Mouse (Mus musculus) neural tube, embryonic 15.5 days (tissue): ENCODE results near the gene Slco3a1. TPM values are rescaled to one million over a fixed set of nuclear protein-coding genes. Genes with fewer than 3 reads are reported as not detected.

Experiments used
- ATAC-seq: fragments of 200-750 bp; cut with Nextera tagmentation; 2 replicates; pipeline ENCODE4 v1.8.0; 2017; ENCODE audit warnings: mild to moderate bottlenecking, moderate TSS enrichment, moderate library complexity; ENCODE audit not compliant: low FRiP score
- H3K27ac ChIP-seq: fragments of 300-500 bp; sonication (generic); replicated peaks from 2 replicates; pipeline ENCODE4 v1.5.1; 2015; ENCODE audit warnings: mild to moderate bottlenecking, inconsistent platforms
- H3K27me3 ChIP-seq: fragments of 300-500 bp; sonication (generic); replicated peaks from 2 replicates; pipeline ENCODE4 v1.6.1; 2015; ENCODE audit warnings: inconsistent platforms
- H3K36me3 ChIP-seq: fragments of 300-500 bp; sonication (generic); 2 replicates; pipeline ENCODE4 v1.6.1; 2015; ENCODE audit warnings: inconsistent platforms
- H3K4me1 ChIP-seq: fragments of 300-500 bp; sonication (generic); 2 replicates; pipeline ENCODE4 v1.6.1; 2015; ENCODE audit warnings: inconsistent platforms
- H3K4me2 ChIP-seq: fragments of 300-500 bp; sonication (generic); 2 replicates; pipeline ENCODE4 v1.6.1; 2015; ENCODE audit warnings: inconsistent platforms, mild to moderate bottlenecking, moderate library complexity
- H3K4me3 ChIP-seq: fragments of 300-500 bp; sonication (generic); replicated peaks from 2 replicates; pipeline ENCODE4 v1.5.1; 2015; ENCODE audit warnings: mild to moderate bottlenecking, inconsistent platforms
- H3K9ac ChIP-seq: fragments of 300-500 bp; sonication (generic); replicated peaks from 2 replicates; pipeline ENCODE4 v1.6.1; 2015; ENCODE audit warnings: mild to moderate bottlenecking, inconsistent platforms
- H3K9me3 ChIP-seq: fragments of 300-500 bp; sonication (generic); replicated peaks from 2 replicates; pipeline ENCODE4 v1.6.1; 2016; ENCODE audit warnings: inconsistent platforms
- WGBS: fragments of 180-500 bp; shearing (Covaris S2); methylation state at CpG from one replicate; pipeline ENCODE4 v1.1.7; 2015; ENCODE audit warnings: mixed read lengths; 5-methylcytosine and 5-hydroxymethylcytosine counted together
- polyA plus RNA-seq: library from polyadenylated mRNA; unstranded; fragments of >200 nt; fragmentation: Nextera tagmentation; extraction: Ambion mirVana; gene quantifications from 2 replicates; pipeline ENCODE4 v1.2.1, GENCODE M21; 2015

The Slco3a1 gene
- polyA plus RNA-seq = 21.9 and 24.1 TPM in 2 replicates

GRCm38 (mm10) chr7:74554608-74555311 is at the start of gene Slco3a1:
Gene Slco3a1, minus strand, starts transcription at chr7:74554780.
- H3K27me3 ChIP-seq = 0 out of 2 replicates have a peak, but pooled peaks cover 11% of the 10 kb centered on the region
- no peaks in the 10 kb centered on the region for H3K9me3 ChIP-seq
- H3K36me3 ChIP-seq = no peaks in the 10 kb centered on the region
- WGBS = under 1% methylated on average over 45 of the region's 66 CpGs
- peak within 1 kb of the TSS; percentile 75 for H3K9ac ChIP-seq
- H3K4me2 ChIP-seq = peak within 1 kb of the TSS; percentile 71
- H3K4me3 ChIP-seq = peak within 1 kb of the TSS; percentile 78
- ATAC-seq = peak; percentile 91
- peak within 1 kb of the TSS; percentile 89 for H3K27ac ChIP-seq
- H3K4me1 ChIP-seq = peaks cover 46% of the 10 kb centered on the region

- no peak overlapping the region for H3K27ac ChIP-seq
- H3K4me2 ChIP-seq = no peak overlapping the region
- H3K9me3 ChIP-seq = no peaks in the 10 kb centered on the region
- H3K4me1 ChIP-seq = no peaks in the 10 kb centered on the region
- no peaks in the 10 kb centered on the region for H3K27me3 ChIP-seq
- no peak overlapping the region for H3K4me3 ChIP-seq
- no peak overlapping the region for H3K9ac ChIP-seq
- ATAC-seq = no peak
- H3K36me3 ChIP-seq = no peaks in the 10 kb centered on the region
- WGBS = 96% methylated on average over 5 of the region's 5 CpGs
Measured at GRCm38 (mm10) chr7:74600996-74601395, 46.4 kb upstream of the Slco3a1 start.

GRCm38 (mm10) chr7:74579411-74579810 is 24.8 kb upstream of the Slco3a1 start:
- no peaks in the 10 kb centered on the region for H3K4me1 ChIP-seq
- no peak overlapping the region for H3K27ac ChIP-seq
- H3K36me3 ChIP-seq = no peaks in the 10 kb centered on the region
- no peaks in the 10 kb centered on the region for H3K27me3 ChIP-seq
- WGBS = 83% methylated on average over 1 of the region's 1 CpGs
- no peak overlapping the region for H3K9ac ChIP-seq
- no peaks in the 10 kb centered on the region for H3K9me3 ChIP-seq
- ATAC-seq = no peak
- no peak overlapping the region for H3K4me3 ChIP-seq
- no peak overlapping the region for H3K4me2 ChIP-seq

- no peak overlapping the region for H3K27ac ChIP-seq
- WGBS = 80% methylated on average over 3 of the region's 3 CpGs
- no peaks in the 10 kb centered on the region for H3K36me3 ChIP-seq
- H3K4me1 ChIP-seq = no peaks in the 10 kb centered on the region
- no peaks in the 10 kb centered on the region for H3K9me3 ChIP-seq
- H3K4me2 ChIP-seq = no peak overlapping the region
- no peak overlapping the region for H3K9ac ChIP-seq
- H3K27me3 ChIP-seq = no peaks in the 10 kb centered on the region
- ATAC-seq = no peak
- no peak overlapping the region for H3K4me3 ChIP-seq
Measured at GRCm38 (mm10) chr7:74575678-74576077, 21.1 kb upstream of the Slco3a1 start.

GRCm38 (mm10) chr7:74555416-74555815 is 836 bp upstream of the Slco3a1 start:
- 0 out of 2 replicates have a peak, but pooled peaks cover 11% of the 10 kb centered on the region for H3K27me3 ChIP-seq
- H3K4me3 ChIP-seq = peak overlapping the region; percentile 78
- H3K4me2 ChIP-seq = peak overlapping the region; percentile 71
- WGBS = 18% methylated on average over 6 of the region's 6 CpGs
- peak overlapping the region; percentile 75; the same call in 1 of the 2 replicates for H3K9ac ChIP-seq
- no peaks in the 10 kb centered on the region for H3K9me3 ChIP-seq
- no peaks in the 10 kb centered on the region for H3K36me3 ChIP-seq
- peak; percentile 12; the same call in 1 of the 2 replicates for ATAC-seq
- H3K27ac ChIP-seq = peak overlapping the region; percentile 89
- H3K4me1 ChIP-seq = peaks cover 43% of the 10 kb centered on the region

- under 1% methylated on average over 45 of the region's 46 CpGs for WGBS
- ATAC-seq = peak; percentile 67
- H3K4me1 ChIP-seq = peaks cover 46% of the 10 kb centered on the region
- peak overlapping the region; percentile 71 for H3K4me2 ChIP-seq
- H3K4me3 ChIP-seq = peak overlapping the region; percentile 78
- H3K9me3 ChIP-seq = no peaks in the 10 kb centered on the region
- H3K27me3 ChIP-seq = 0 out of 2 replicates have a peak, but pooled peaks cover 11% of the 10 kb centered on the region
- peak overlapping the region; percentile 89 for H3K27ac ChIP-seq
- no peaks in the 10 kb centered on the region for H3K36me3 ChIP-seq
- peak overlapping the region; percentile 75 for H3K9ac ChIP-seq
Measured at GRCm38 (mm10) chr7:74554041-74554561, 479 bp downstream of the Slco3a1 start.

- Histone ChIP-seq H3K9ac (peak overlapping the region; percentile 75; the same call in 1 of the 2 replicates), H3K9me3 (no peaks in the 10 kb centered on the region), H3K36me3 (no peaks in the 10 kb centered on the region), H3K27ac (no peak overlapping the region), H3K4me1 (peaks cover 46% of the 10 kb centered on the region), H3K27me3 (0 out of 2 replicates have a peak, but pooled peaks cover 11% of the 10 kb centered on the region), H3K4me3 (peak overlapping the region; percentile 78), H3K4me2 (peak overlapping the region; percentile 71)
- 68% methylated on average over 8 of the region's 8 CpGs for WGBS
- ATAC-seq = no peak
Measured at GRCm38 (mm10) chr7:74553111-74553650, 1.4 kb downstream of the Slco3a1 start.

- peaks cover 46% of the 10 kb centered on the region for H3K4me1 ChIP-seq
- no peak overlapping the region for H3K9ac ChIP-seq
- H3K9me3 ChIP-seq = no peaks in the 10 kb centered on the region
- H3K27ac ChIP-seq = no peak overlapping the region
- no peak for ATAC-seq
- H3K4me2 ChIP-seq = peak overlapping the region; percentile 71
- no peaks in the 10 kb centered on the region for H3K36me3 ChIP-seq
- WGBS = 48% methylated on average over 4 of the region's 4 CpGs
- 0 out of 2 replicates have a peak, but pooled peaks cover 11% of the 10 kb centered on the region for H3K27me3 ChIP-seq
- H3K4me3 ChIP-seq = peak overlapping the region; percentile 78
Measured at GRCm38 (mm10) chr7:74552546-74552945, 2.0 kb downstream of the Slco3a1 start.

- no peak overlapping the region for H3K27ac ChIP-seq
- no peak for ATAC-seq
- WGBS = 60% methylated on average over 2 of the region's 2 CpGs
- H3K4me1 ChIP-seq = peaks cover 46% of the 10 kb centered on the region
- H3K27me3 ChIP-seq = 0 out of 2 replicates have a peak, but pooled peaks cover 11% of the 10 kb centered on the region
- H3K9ac ChIP-seq = no peak overlapping the region
- no peaks in the 10 kb centered on the region for H3K36me3 ChIP-seq
- H3K4me3 ChIP-seq = peak overlapping the region; percentile 78
- H3K9me3 ChIP-seq = no peaks in the 10 kb centered on the region
- peak overlapping the region; percentile 71 for H3K4me2 ChIP-seq
Measured at GRCm38 (mm10) chr7:74552000-74552358, 2.6 kb downstream of the Slco3a1 start.

GRCm38 (mm10) chr7:74551338-74551999 is 3.1 kb downstream of the Slco3a1 start:
- Histone ChIP-seq H3K9ac (no peak overlapping the region), H3K27ac (no peak overlapping the region), H3K4me2 (peak overlapping the region; percentile 71), H3K4me1 (peaks cover 46% of the 10 kb centered on the region), H3K4me3 (peak overlapping the region; percentile 78), H3K9me3 (no peaks in the 10 kb centered on the region), H3K36me3 (no peaks in the 10 kb centered on the region), H3K27me3 (0 out of 2 replicates have a peak, but pooled peaks cover 11% of the 10 kb centered on the region)
- 77% methylated on average over 9 of the region's 9 CpGs for WGBS
- ATAC-seq = no peak

GRCm38 (mm10) chr7:74549686-74550085 is 4.9 kb downstream of the Slco3a1 start:
- H3K4me2 ChIP-seq = no peak overlapping the region
- peaks cover 34% of the 10 kb centered on the region for H3K4me1 ChIP-seq
- no peaks in the 10 kb centered on the region for H3K36me3 ChIP-seq
- H3K4me3 ChIP-seq = no peak overlapping the region
- no peak overlapping the region for H3K9ac ChIP-seq
- ATAC-seq = no peak
- no peaks in the 10 kb centered on the region for H3K9me3 ChIP-seq
- no peak overlapping the region for H3K27ac ChIP-seq
- 0 out of 2 replicates have a peak, but pooled peaks cover 11% of the 10 kb centered on the region for H3K27me3 ChIP-seq
- WGBS = 45% methylated on average over 6 of the region's 6 CpGs
